Mouse (Mus musculus) right cerebral cortex, postnatal 36 days (tissue): Measurements from ENCODE around the gene Stum.

Experiments
- DNase-seq, 2 experiments: peaks; one replicate each; pipeline ENCODE4 v3.0.0; 2022; ENCODE audit warnings: low spot score in 2 of 2, mixed read lengths in 1 of 2

The Stum gene

GRCm38 (mm10) chr1:180429819-180430218 lies 53.5 kb downstream of the Stum start:
- no peak for DNase-seq

- no peak for DNase-seq
Measured at GRCm38 (mm10) chr1:180428871-180429270, 54.4 kb downstream of the Stum start.

GRCm38 (mm10) chr1:180428101-180428712 lies 55.1 kb downstream of the Stum start:
- no peak for DNase-seq

- peak; percentile 63 to 64 for DNase-seq
Measured at GRCm38 (mm10) chr1:180427685-180428084, 55.6 kb downstream of the Stum start.

GRCm38 (mm10) chr1:180426405-180426804 lies 56.9 kb downstream of the Stum start:
- DNase-seq: no peak

GRCm38 (mm10) chr1:180423931-180424330 lies 59.4 kb downstream of the Stum start:
- DNase-seq: no peak

- DNase-seq: no peak
Measured at GRCm38 (mm10) chr1:180423008-180423639, 60.2 kb downstream of the Stum start.

- DNase-seq: peak in 1 of 2 experiments; percentile 54
Measured at GRCm38 (mm10) chr1:180422076-180422828, 61.1 kb downstream of the Stum start.

GRCm38 (mm10) chr1:180421165-180421909 lies 62.0 kb downstream of the Stum start:
- DNase-seq: no peak

- no peak for DNase-seq
Measured at GRCm38 (mm10) chr1:180420496-180421164, 62.7 kb downstream of the Stum start.

- no peak for DNase-seq
Measured at GRCm38 (mm10) chr1:180419059-180419458, 64.2 kb downstream of the Stum start.

GRCm38 (mm10) chr1:180417118-180417517 lies 66.2 kb downstream of the Stum start:
- DNase-seq: no peak

GRCm38 (mm10) chr1:180415836-180416235 lies 67.5 kb downstream of the Stum start:
- no peak for DNase-seq

GRCm38 (mm10) chr1:180415064-180415463 lies 68.2 kb downstream of the Stum start:
- DNase-seq: no peak

- DNase-seq: no peak
Measured at GRCm38 (mm10) chr1:180410306-180410705, 73.0 kb downstream of the Stum start.

- no peak for DNase-seq
Measured at GRCm38 (mm10) chr1:180409771-180410170, 73.5 kb downstream of the Stum start.

GRCm38 (mm10) chr1:180408832-180409231 lies 74.5 kb downstream of the Stum start:
- DNase-seq: no peak

- DNase-seq: no peak
Measured at GRCm38 (mm10) chr1:180407727-180408719, 75.3 kb downstream of the Stum start.

- DNase-seq: no peak
Measured at GRCm38 (mm10) chr1:180407171-180407671, 76.1 kb downstream of the Stum start.
